Mouse (Mus musculus) hindbrain, postnatal 0 days (tissue): ENCODE measurements around the gene Prdm8. TPM values are rescaled to one million over a fixed set of nuclear protein-coding genes. Genes with fewer than 3 reads are reported as not detected.
A peak's percentile ranks its signal among the peaks of the same experiment; 100 is the strongest.

Experiments used
- ATAC-seq: fragments of 200-750 bp; cut with Nextera tagmentation; 2 replicates; pipeline ENCODE4 v1.8.0; 2017; ENCODE audit warnings: mild to moderate bottlenecking, moderate TSS enrichment, moderate library complexity
- DNase-seq: peaks from one replicate; pipeline ENCODE4 v3.0.0-alpha.2; 2015; ENCODE audit warnings: low spot score
- H3K27ac ChIP-seq: fragments of 300-500 bp; sonication (generic); 2 replicates; pipeline ENCODE4 v1.5.1; 2014; ENCODE audit warnings: mild to moderate bottlenecking
- H3K27me3 ChIP-seq: fragments of 300-500 bp; sonication (generic); 2 replicates; pipeline ENCODE4 v1.6.1; 2014; ENCODE audit warnings: low read length, mixed read lengths; ENCODE audit not compliant: insufficient read depth
- H3K36me3 ChIP-seq: fragments of 300-500 bp; sonication (generic); 2 replicates; pipeline ENCODE4 v1.6.1; 2014; ENCODE audit warnings: low read length, mixed read lengths; ENCODE audit not compliant: insufficient read depth
- H3K4me1 ChIP-seq: fragments of 300-500 bp; sonication (generic); 2 replicates; pipeline ENCODE4 v1.6.1; 2014; ENCODE audit warnings: antibody characterized with exemption, low read length, mixed read lengths; ENCODE audit not compliant: insufficient read depth
- H3K4me2 ChIP-seq: fragments of 300-500 bp; sonication (generic); 2 replicates; pipeline ENCODE4 v1.6.1; 2014; ENCODE audit warnings: low read depth, mild to moderate bottlenecking, low read length, moderate library complexity, mixed read lengths
- H3K4me3 ChIP-seq: fragments of 300-500 bp; sonication (generic); 2 replicates; pipeline ENCODE4 v1.5.1; 2014; ENCODE audit warnings: low read length
- H3K9ac ChIP-seq: fragments of 300-500 bp; sonication (generic); replicated peaks from 2 replicates; pipeline ENCODE4 v1.6.1; 2014; ENCODE audit warnings: mild to moderate bottlenecking, low read length, moderate library complexity, mixed read lengths
- H3K9me3 ChIP-seq: fragments of 300-500 bp; sonication (generic); 2 replicates; pipeline ENCODE4 v1.6.1; 2016; ENCODE audit warnings: low read length, mixed read lengths
- CTCF ChIP-seq: IDR thresholded peaks from 2 replicates; pipeline ENCODE4 v1.5.1; 2016; ENCODE audit warnings: antibody characterized with exemption, control low read depth, low read depth
- WGBS: fragments of 180-500 bp; shearing (Covaris S2); extraction: QIAGEN DNeasy Blood & Tissue Kit; methylation state at CpG from one replicate; pipeline ENCODE4 v1.1.7; 2014; 5-methylcytosine and 5-hydroxymethylcytosine counted together
- polyA plus RNA-seq: library from polyadenylated mRNA; unstranded; fragments of >200 nt; fragmentation: Nextera tagmentation; extraction: Ambion mirVana; gene quantifications from 2 replicates; pipeline ENCODE4 v1.2.1, GENCODE M21; 2015
- total RNA-seq: library from RNA; depleted of rRNA; stranded (reverse); fragments of >200 nt; gene quantifications from 2 replicates; pipeline ENCODE4 v1.2.3, GENCODE M21; 2014; rRNA removed

The Prdm8 gene
- total and polyA plus RNA-seq, 2 experiments from 2014 or later: 2.7 to 38.0 TPM

- Histone ChIP-seq H3K27ac (no peak overlapping the region), H3K4me3 (no peak overlapping the region), H3K9me3 (no peaks in the 10 kb centered on the region), H3K27me3 (no peaks in the 10 kb centered on the region), H3K36me3 (no peaks in the 10 kb centered on the region), H3K4me1 (no peaks in the 10 kb centered on the region), H3K4me2 (no peak overlapping the region), H3K9ac (no peak overlapping the region)
- no peak for ATAC-seq
- TF ChIP-seq CTCF: no peak
- no peak for DNase-seq
- WGBS: 75% methylated on average over 2 of the region's 2 CpGs
Observed at GRCm38 (mm10) chr5:98226710-98227109, 59.7 kb downstream of the Prdm8 start.

GRCm38 (mm10) chr5:98229456-98229855 lies 62.5 kb downstream of the Prdm8 start:
- DNase-seq (peak; percentile 41), ATAC-seq (peak; percentile 85)
- no peaks in the 10 kb centered on the region for H3K27me3 ChIP-seq
- H3K4me3 ChIP-seq: no peak overlapping the region
- H3K9me3 ChIP-seq: no peaks in the 10 kb centered on the region
- no peak overlapping the region for H3K27ac ChIP-seq
- H3K36me3 ChIP-seq: no peaks in the 10 kb centered on the region
- 57% methylated on average over 6 of the region's 6 CpGs for WGBS
- no peak for TF ChIP-seq CTCF
- no peak overlapping the region for H3K9ac ChIP-seq
- H3K4me2 ChIP-seq: no peak overlapping the region
- no peaks in the 10 kb centered on the region for H3K4me1 ChIP-seq

- Histone ChIP-seq H3K36me3 (no peaks in the 10 kb centered on the region), H3K9ac (no peak overlapping the region), H3K4me1 (no peaks in the 10 kb centered on the region), H3K27ac (no peak overlapping the region), H3K4me3 (no peak overlapping the region), H3K27me3 (no peaks in the 10 kb centered on the region), H3K9me3 (no peaks in the 10 kb centered on the region), H3K4me2 (no peak overlapping the region)
- ATAC-seq (no peak), DNase-seq (peak; percentile 25)
- WGBS: 78% methylated on average over 6 of the region's 6 CpGs
- TF ChIP-seq CTCF: no peak
Observed at GRCm38 (mm10) chr5:98238466-98238865, 71.5 kb downstream of the Prdm8 start.

Other genes starting within 250 kb of the Prdm8 start
- 5.4 and 9.2 TPM in 2 replicates for gene Antxr2, start 136.2 kb upstream of the Prdm8 start, total RNA-seq
- 2.4 and 2.7 TPM in 2 replicates for gene Antxr2, start 136.2 kb upstream of the Prdm8 start, polyA plus RNA-seq
- gene Fgf5, start 87.0 kb downstream of the Prdm8 start, total RNA-seq: 3.5 and 5.1 TPM in 2 replicates
- gene Fgf5, start 87.0 kb downstream of the Prdm8 start, polyA plus RNA-seq: 6.4 and 6.8 TPM in 2 replicates
- 1.0 TPM in 1 of 2 replicates, not detected in the other for gene Cfap299, start 162.1 kb downstream of the Prdm8 start, total RNA-seq
- gene Cfap299, start 162.1 kb downstream of the Prdm8 start, polyA plus RNA-seq: 2.3 and 3.5 TPM in 2 replicates